Mouse (Mus musculus) kidney, adult 2 months (tissue): Measurements from ENCODE around the gene Metrnl. TPM values are rescaled to one million over a fixed set of nuclear protein-coding genes. Genes with fewer than 3 reads are reported as not detected.

ENCODE experiments used
- DNase-seq: peaks from one replicate; pipeline ENCODE4 v3.0.0; 2021
- H3K27ac ChIP-seq: fragments of 200-500 bp; 2 replicates; pipeline ENCODE4 v1.5.1; 2012; ENCODE audit warnings: low read depth, low read length, control low read depth, inconsistent platforms; ENCODE audit not compliant: insufficient read depth
- H3K27me3 ChIP-seq: fragments of 200-500 bp; replicated peaks from 2 replicates; pipeline ENCODE4 v1.6.1; 2012; ENCODE audit warnings: mild to moderate bottlenecking, moderate library complexity, low read length, inconsistent platforms; ENCODE audit not compliant: control insufficient read depth, insufficient read depth
- H3K36me3 ChIP-seq: fragments of 200-500 bp; 2 replicates; pipeline ENCODE4 v1.6.1; 2012; ENCODE audit warnings: mild to moderate bottlenecking, moderate library complexity, low read length, inconsistent platforms; ENCODE audit not compliant: control insufficient read depth, insufficient read depth
- H3K4me1 ChIP-seq: fragments of 200-500 bp; 2 replicates; pipeline ENCODE4 v1.6.1; 2011; ENCODE audit warnings: low read length; ENCODE audit not compliant: control insufficient read depth, insufficient read depth
- H3K4me3 ChIP-seq: fragments of 200-500 bp; 2 replicates; pipeline ENCODE4 v1.5.1; 2011; ENCODE audit warnings: mild to moderate bottlenecking, low read depth, low read length, control low read depth; ENCODE audit not compliant: insufficient read depth
- CTCF ChIP-seq: fragments of 200-500 bp; conservative IDR thresholded peaks from 2 replicates; pipeline ENCODE4 v1.5.1; 2011; ENCODE audit warnings: low read depth, mild to moderate bottlenecking, control low read depth, low read length, moderate library complexity, mixed read lengths; ENCODE audit not compliant: insufficient read depth, insufficient read length
- POLR2A ChIP-seq: fragments of 200-500 bp; IDR thresholded peaks from one replicate; pipeline ENCODE4 v1.6.1; 2011; ENCODE audit warnings: low read depth, low read length, control low read depth
- WGBS: fragments of 180-500 bp; shearing (Covaris S2); methylation state at CpG from one replicate; pipeline ENCODE4 v1.1.7; 2018; 5-methylcytosine and 5-hydroxymethylcytosine counted together
- polyA plus RNA-seq: library from polyadenylated mRNA; depleted of rRNA; stranded (reverse); fragments of >200 nt; gene quantifications from 2 replicates; pipeline ENCODE4 v1.2.3, GENCODE M21; 2012

Gene Metrnl
- polyA plus RNA-seq, 1 experiment, result 42.6 TPM

GRCm38 (mm10) chr11:121712987-121713386, 11.6 kb downstream of the Metrnl start:
- TF ChIP-seq CTCF, result no peak
- TF ChIP-seq POLR2A, result no peak
- Histone ChIP-seq H3K4me3 (no peak overlapping the region), H3K4me1 (peaks cover 37% of the 10 kb centered on the region), H3K27ac (no peak overlapping the region), H3K36me3 (no peaks in the 10 kb centered on the region), H3K27me3 (no peaks in the 10 kb centered on the region)
- no peak for DNase-seq
- 92% methylated on average over 6 of the region's 6 CpGs for WGBS

- TF ChIP-seq POLR2A (no peak), CTCF (no peak)
- no peak overlapping the region for H3K4me3 ChIP-seq
- no peaks in the 10 kb centered on the region for H3K27me3 ChIP-seq
- H3K36me3 ChIP-seq, result no peaks in the 10 kb centered on the region
- no peak overlapping the region for H3K27ac ChIP-seq
- peak; percentile 50 for DNase-seq
- H3K4me1 ChIP-seq, result peaks cover 37% of the 10 kb centered on the region
- 68% methylated on average over 2 of the region's 2 CpGs for WGBS
These were observed 12.2 kb downstream of the Metrnl start for GRCm38 (mm10) chr11:121713569-121713968.

- no peaks in the 10 kb centered on the region for H3K36me3 ChIP-seq
- no peak overlapping the region for H3K4me3 ChIP-seq
- DNase-seq, result no peak
- TF ChIP-seq POLR2A (no peak), CTCF (no peak)
- peaks cover 34% of the 10 kb centered on the region for H3K4me1 ChIP-seq
- no peak overlapping the region for H3K27ac ChIP-seq
- 58% methylated on average over 2 of the region's 2 CpGs for WGBS
- no peaks in the 10 kb centered on the region for H3K27me3 ChIP-seq
These were observed 13.6 kb downstream of the Metrnl start for GRCm38 (mm10) chr11:121714745-121715485.

GRCm38 (mm10) chr11:121717724-121718123, 16.4 kb downstream of the Metrnl start:
- DNase-seq, result no peak
- 68% methylated on average over 6 of the region's 6 CpGs for WGBS

GRCm38 (mm10) chr11:121720752-121721151, 19.4 kb downstream of the Metrnl start:
- Histone ChIP-seq H3K27me3 (no peaks in the 10 kb centered on the region), H3K4me3 (no peak overlapping the region), H3K27ac (no peak overlapping the region), H3K4me1 (no peaks in the 10 kb centered on the region), H3K36me3 (no peaks in the 10 kb centered on the region)
- WGBS, result 56% methylated on average over 3 of the region's 3 CpGs
- DNase-seq, result no peak
- no peak for TF ChIP-seq POLR2A
- no peak for TF ChIP-seq CTCF

More at GRCm38 (mm10) chr11:121717724-121718123, 16.4 kb downstream of the Metrnl start:
- TF ChIP-seq CTCF, result no peak
- TF ChIP-seq POLR2A, result no peak
- H3K36me3 ChIP-seq, result no peaks in the 10 kb centered on the region
- H3K4me1 ChIP-seq, result peaks cover 16% of the 10 kb centered on the region
- H3K27ac ChIP-seq, result no peak overlapping the region
- H3K27me3 ChIP-seq, result no peaks in the 10 kb centered on the region
- no peak overlapping the region for H3K4me3 ChIP-seq

- Histone ChIP-seq H3K4me1 (no peaks in the 10 kb centered on the region), H3K27ac (no peak overlapping the region), H3K4me3 (no peak overlapping the region), H3K27me3 (no peaks in the 10 kb centered on the region), H3K36me3 (no peaks in the 10 kb centered on the region)
- 88% methylated on average over 2 of the region's 2 CpGs for WGBS
- no peak for TF ChIP-seq CTCF
- no peak for TF ChIP-seq POLR2A
- DNase-seq, result no peak
These were observed 21.1 kb downstream of the Metrnl start for GRCm38 (mm10) chr11:121722434-121722833.

- H3K4me1 ChIP-seq, result no peaks in the 10 kb centered on the region
- no peak for DNase-seq
- no peaks in the 10 kb centered on the region for H3K27me3 ChIP-seq
- TF ChIP-seq POLR2A (no peak), CTCF (no peak)
- H3K36me3 ChIP-seq, result no peaks in the 10 kb centered on the region
- WGBS, result 79% methylated on average over 2 of the region's 2 CpGs
- no peak overlapping the region for H3K4me3 ChIP-seq
- no peak overlapping the region for H3K27ac ChIP-seq
These were observed 25.3 kb downstream of the Metrnl start for GRCm38 (mm10) chr11:121726625-121727024.
